Mouse (Mus musculus): ENCODE data around the gene Gsap. TPM values are rescaled to one million over a fixed set of nuclear protein-coding genes. Genes with fewer than 3 reads are reported as not detected.
"Not testable (repeated sequence)": the region's sequence is repeated elsewhere in the genome, so short reads cannot be mapped to it uniquely, and the experiment has no call there.

The Gsap gene
- polyA plus RNA-seq, 1 experiment from 2014 or later = 3.8 TPM

DNA sequence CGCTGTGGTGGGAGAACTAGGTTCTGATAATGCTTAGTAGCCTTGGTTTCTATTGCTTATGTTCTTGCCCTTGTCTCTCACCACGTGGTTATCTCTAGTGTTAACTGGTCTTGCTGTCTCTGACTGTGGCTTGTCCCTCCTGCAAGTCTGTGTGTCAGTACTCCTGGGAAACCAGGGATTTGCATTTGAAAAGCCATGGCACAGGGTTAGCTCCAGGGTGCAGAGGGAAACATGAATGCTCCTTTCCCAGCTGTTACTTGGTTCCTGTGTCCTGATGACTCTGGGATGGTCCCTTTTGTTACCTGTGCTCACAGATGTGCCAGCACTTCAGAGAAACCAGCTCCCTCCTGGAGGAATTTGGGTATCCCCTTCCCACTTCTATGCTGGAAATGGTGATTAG, 3.0 kb upstream of the Gsap start:
- not testable (repeated sequence) for H3K9ac ChIP-seq (replicated peaks); H3K4me2 ChIP-seq; H3K4me3 ChIP-seq (replicated peaks); H3K36me3 ChIP-seq; H3K9me3 ChIP-seq; H3K27ac ChIP-seq; ATAC-seq (ENCODE audit: insufficient number of reproducible peaks, insufficient read depth, low FRiP score, low TSS enrichment, low read depth)
- Histone ChIP-seq H3K27me3 (peaks cover 10% of the 10 kb centered on the region; the same call in 1 of the 2 replicates), H3K4me1 (replicated peaks) (peaks cover 12% of the 10 kb centered on the region)
- 59% methylated on average over 2 of the region's 2 CpGs for WGBS

DNA sequence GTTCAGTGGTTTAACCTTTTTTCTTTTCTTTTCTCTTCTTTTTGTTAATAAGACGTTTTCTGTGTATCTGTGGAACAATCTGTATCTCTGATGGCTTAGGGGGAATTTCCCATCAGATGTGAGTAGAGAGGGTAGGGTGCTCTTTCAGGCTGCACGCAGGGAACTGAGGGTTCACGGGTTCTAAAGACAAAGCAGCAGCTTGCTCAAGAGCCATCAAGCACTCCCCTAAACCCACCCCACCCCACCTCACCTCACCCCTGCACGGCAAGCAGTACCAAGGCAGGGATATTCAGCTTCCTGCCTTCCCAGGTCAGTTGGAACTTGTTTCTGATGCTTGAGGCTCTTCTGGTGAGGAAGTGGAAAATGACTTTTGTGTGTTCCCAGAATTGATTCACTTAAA, 766 bp downstream of the Gsap start:
- Histone ChIP-seq H3K4me2 (peak overlapping the region; percentile 89), H3K9ac (replicated peaks) (no peak overlapping the region; the same call in 1 of the 2 replicates), H3K4me1 (replicated peaks) (peaks cover 13% of the 10 kb centered on the region), H3K27me3 (peaks cover 10% of the 10 kb centered on the region; the same call in 1 of the 2 replicates), H3K9me3 (no peaks in the 10 kb centered on the region), H3K36me3 (no peaks in the 10 kb centered on the region), H3K27ac (no peak overlapping the region), H3K4me3 (replicated peaks) (peak overlapping the region; percentile 55)
- no peak for ATAC-seq (ENCODE audit: insufficient number of reproducible peaks, insufficient read depth, low FRiP score, low TSS enrichment, low read depth)
- WGBS = 22% methylated on average over 4 of the region's 4 CpGs

DNA sequence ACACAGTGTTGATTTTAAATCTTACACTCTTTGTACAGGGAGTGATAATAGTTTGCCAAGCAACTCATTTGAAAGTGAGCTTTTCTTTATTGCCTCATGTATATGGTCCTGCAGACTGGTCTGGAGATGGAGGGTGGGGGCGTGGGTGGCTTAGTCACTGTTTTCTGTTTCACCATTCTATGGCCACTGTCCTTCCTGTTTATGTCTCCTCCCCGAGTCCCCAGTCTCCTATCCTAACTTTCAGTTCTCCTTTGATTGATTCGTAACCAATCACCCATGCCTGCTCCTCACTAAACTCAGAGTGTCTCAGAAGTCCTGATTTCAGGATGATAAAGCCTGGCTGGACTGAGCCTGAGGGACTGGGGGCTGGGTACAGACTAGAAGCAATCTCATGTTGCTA, 2.4 kb downstream of the Gsap start:
- Histone ChIP-seq H3K4me1 (replicated peaks) (peaks cover 13% of the 10 kb centered on the region), H3K27ac (no peak overlapping the region), H3K9me3 (peaks cover 12% of the 10 kb centered on the region), H3K4me2 (no peak overlapping the region), H3K9ac (replicated peaks) (no peak overlapping the region), H3K36me3 (no peaks in the 10 kb centered on the region), H3K4me3 (replicated peaks) (no peak overlapping the region), H3K27me3 (peaks cover 10% of the 10 kb centered on the region; the same call in 1 of the 2 replicates)
- WGBS = 15% methylated on average over 3 of the region's 3 CpGs
- no peak for ATAC-seq (ENCODE audit: insufficient number of reproducible peaks, insufficient read depth, low FRiP score, low TSS enrichment, low read depth)

DNA sequence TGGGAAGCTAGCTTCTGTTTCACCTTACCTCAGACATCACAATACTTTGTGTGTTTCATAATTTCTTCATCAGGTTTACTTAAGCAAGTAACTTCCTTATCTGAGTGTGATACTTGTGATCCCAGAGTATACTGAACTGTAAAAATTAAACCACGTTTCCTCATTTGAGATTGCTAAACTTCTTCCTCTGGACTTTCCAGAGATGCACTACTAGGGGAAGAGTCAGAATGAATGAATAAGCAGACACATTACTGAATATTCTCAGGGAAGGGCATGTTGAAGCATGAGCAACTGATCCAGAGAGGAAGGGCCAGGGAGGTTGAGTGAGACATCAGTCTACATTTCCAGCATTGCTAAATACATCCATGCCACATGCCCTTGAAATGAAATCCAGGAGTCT, 3.0 kb downstream of the Gsap start:
- 64% methylated on average over 1 of the region's 1 CpGs for WGBS
- Histone ChIP-seq H3K27me3 (peaks cover 10% of the 10 kb centered on the region; the same call in 1 of the 2 replicates), H3K4me2 (no peak overlapping the region), H3K4me1 (replicated peaks) (peaks cover 13% of the 10 kb centered on the region), H3K4me3 (replicated peaks) (no peak overlapping the region), H3K9me3 (peaks cover 14% of the 10 kb centered on the region), H3K36me3 (no peaks in the 10 kb centered on the region), H3K27ac (no peak overlapping the region), H3K9ac (replicated peaks) (no peak overlapping the region)
- no peak for ATAC-seq (ENCODE audit: insufficient number of reproducible peaks, insufficient read depth, low FRiP score, low TSS enrichment, low read depth)

DNA sequence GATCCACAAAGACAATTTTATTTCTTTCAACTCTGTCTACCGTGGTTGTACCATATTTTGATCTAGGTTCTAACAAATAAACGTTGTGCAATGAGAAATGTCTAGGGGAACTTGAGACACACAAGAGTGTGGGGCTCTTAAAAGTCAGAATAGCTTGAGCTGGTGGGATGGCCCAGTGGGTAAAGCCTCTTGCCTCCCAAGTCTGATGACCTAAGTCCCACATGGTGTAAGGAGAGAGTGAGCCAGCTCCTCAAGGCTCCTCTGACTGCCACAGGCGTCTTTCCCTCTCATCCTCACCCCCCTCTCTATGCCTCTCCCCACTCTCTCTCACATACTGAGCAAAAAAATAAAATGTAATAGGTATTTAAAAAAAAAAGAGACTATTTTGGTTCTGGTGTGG, 3.4 kb downstream of the Gsap start:
- Histone ChIP-seq H3K27ac (no peak overlapping the region), H3K27me3 (peaks cover 10% of the 10 kb centered on the region; the same call in 1 of the 2 replicates), H3K36me3 (no peaks in the 10 kb centered on the region), H3K4me3 (replicated peaks) (no peak overlapping the region), H3K4me2 (no peak overlapping the region), H3K4me1 (replicated peaks) (peaks cover 13% of the 10 kb centered on the region), H3K9ac (replicated peaks) (no peak overlapping the region), H3K9me3 (peaks cover 14% of the 10 kb centered on the region)
- no peak for ATAC-seq (ENCODE audit: insufficient number of reproducible peaks, insufficient read depth, low FRiP score, low TSS enrichment, low read depth)
- 78% methylated on average over 3 of the region's 3 CpGs for WGBS

DNA sequence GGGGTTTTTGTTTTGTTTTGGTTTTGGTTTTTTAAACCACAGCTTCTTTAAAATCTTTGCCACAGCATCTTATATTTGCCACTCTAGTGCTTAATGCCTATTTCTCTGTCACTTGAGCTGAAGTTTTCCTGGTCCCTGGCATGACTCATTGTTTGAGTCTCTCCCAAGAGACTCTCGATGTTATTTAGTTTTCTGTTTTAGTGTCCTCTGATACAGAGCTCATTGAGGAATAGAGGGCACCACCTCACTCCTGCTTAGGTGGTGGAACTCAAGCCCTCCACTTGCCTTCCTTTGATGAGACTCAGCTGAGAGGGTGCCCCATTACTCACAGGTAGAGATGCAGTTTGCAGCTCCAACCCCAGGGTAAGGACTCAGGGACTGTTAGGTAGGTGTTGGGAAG, 17.4 kb downstream of the Gsap start:
- no peak overlapping the region for H3K9ac ChIP-seq (replicated peaks)
- no peaks in the 10 kb centered on the region for H3K36me3 ChIP-seq
- H3K27me3 ChIP-seq = no peaks in the 10 kb centered on the region
- no peak overlapping the region for H3K27ac ChIP-seq
- no peaks in the 10 kb centered on the region for H3K4me1 ChIP-seq (replicated peaks)
- H3K9me3 ChIP-seq = no peaks in the 10 kb centered on the region
- WGBS = 79% methylated on average over 1 of the region's 1 CpGs
- no peak for ATAC-seq (ENCODE audit: insufficient number of reproducible peaks, insufficient read depth, low FRiP score, low TSS enrichment, low read depth)
- no peak overlapping the region for H3K4me3 ChIP-seq (replicated peaks)
- no peak overlapping the region for H3K4me2 ChIP-seq

DNA sequence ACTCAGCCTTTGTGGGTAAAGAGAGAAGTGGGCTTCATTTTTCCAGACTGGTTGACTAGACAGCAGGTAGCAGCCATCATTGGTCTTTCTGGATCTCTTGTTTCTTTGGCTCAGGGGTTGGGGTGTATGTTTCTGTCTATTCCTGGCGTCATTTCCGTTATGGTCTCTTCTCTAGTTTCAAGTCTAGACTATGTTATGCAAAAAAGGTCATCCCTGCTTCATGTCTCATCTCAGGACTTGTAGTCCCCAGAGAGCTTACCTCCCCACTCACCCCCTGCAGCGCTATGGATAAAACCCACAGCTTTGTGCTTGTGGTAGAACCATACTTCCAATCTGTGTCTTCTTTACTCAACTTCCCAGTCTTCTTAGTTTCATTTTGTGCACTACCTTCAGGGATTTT, 18.1 kb downstream of the Gsap start:
- WGBS = 86% methylated on average over 3 of the region's 3 CpGs

DNA sequence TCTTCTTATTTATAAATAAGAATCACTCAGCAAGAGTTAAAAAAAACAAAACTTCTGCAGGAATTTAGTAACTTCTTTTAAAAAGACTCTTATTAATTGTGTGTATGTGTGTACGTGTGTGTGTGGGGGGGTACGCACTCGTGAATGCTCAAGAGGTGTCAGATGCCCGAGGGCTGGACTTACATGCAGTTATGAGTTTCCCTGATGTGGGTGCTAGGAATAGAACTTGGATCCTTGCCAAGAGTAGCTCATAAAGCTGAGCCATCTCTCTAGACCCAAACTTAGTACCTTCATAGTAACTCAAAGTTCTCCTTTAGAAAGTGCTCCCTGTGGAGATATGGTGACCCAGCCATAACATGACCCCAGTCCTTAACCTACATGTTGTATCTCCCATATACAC, 20.0 kb downstream of the Gsap start:
- 55% methylated on average over 4 of the region's 4 CpGs for WGBS
- Histone ChIP-seq H3K4me1 (replicated peaks) (0 out of 2 replicates have a peak, but pooled peaks cover 4% of the 10 kb centered on the region), H3K9ac (replicated peaks) (no peak overlapping the region), H3K27ac (no peak overlapping the region), H3K36me3 (no peaks in the 10 kb centered on the region), H3K4me2 (no peak overlapping the region), H3K27me3 (no peaks in the 10 kb centered on the region), H3K4me3 (replicated peaks) (no peak overlapping the region), H3K9me3 (no peaks in the 10 kb centered on the region)
- no peak for ATAC-seq (ENCODE audit: insufficient number of reproducible peaks, insufficient read depth, low FRiP score, low TSS enrichment, low read depth)

More for the DNA sequence above, 18.1 kb downstream of the Gsap start:
- H3K9me3 ChIP-seq = no peaks in the 10 kb centered on the region
- no peak overlapping the region for H3K9ac ChIP-seq (replicated peaks)
- H3K27ac ChIP-seq = no peak overlapping the region
- H3K36me3 ChIP-seq = no peaks in the 10 kb centered on the region
- no peak overlapping the region for H3K4me2 ChIP-seq
- H3K27me3 ChIP-seq = no peaks in the 10 kb centered on the region
- H3K4me1 ChIP-seq (replicated peaks) = 0 out of 2 replicates have a peak, but pooled peaks cover under 1% of the 10 kb centered on the region
- ATAC-seq (ENCODE audit: insufficient number of reproducible peaks, insufficient read depth, low FRiP score, low TSS enrichment, low read depth) = no peak
- no peak overlapping the region for H3K4me3 ChIP-seq (replicated peaks)

DNA sequence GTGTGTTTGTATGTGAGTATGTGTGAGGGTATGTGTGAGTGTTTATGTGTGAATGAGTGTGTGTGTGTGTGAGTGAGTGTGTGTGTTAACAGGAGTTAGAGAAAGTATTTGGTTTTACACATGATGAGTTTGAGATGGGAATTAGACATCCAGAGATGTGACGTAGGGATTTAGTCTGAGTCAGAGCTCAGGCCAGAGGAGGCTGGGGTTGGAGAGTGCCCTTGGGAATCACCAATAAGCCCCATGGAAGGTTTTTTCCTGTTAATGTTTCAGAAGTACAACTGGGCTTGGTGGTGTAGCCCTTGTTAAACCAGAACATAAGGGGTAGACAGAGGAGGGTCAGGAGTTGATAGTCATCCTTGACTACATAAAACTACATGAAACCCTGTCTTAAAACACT, 25.4 kb downstream of the Gsap start:
- H3K27me3 ChIP-seq = no peaks in the 10 kb centered on the region
- H3K9ac ChIP-seq (replicated peaks) = no peak overlapping the region
- no peak overlapping the region for H3K27ac ChIP-seq
- WGBS = 91% methylated on average over 1 of the region's 1 CpGs
- no peak overlapping the region for H3K4me3 ChIP-seq (replicated peaks)
- no peaks in the 10 kb centered on the region for H3K36me3 ChIP-seq
- no peaks in the 10 kb centered on the region for H3K9me3 ChIP-seq
- H3K4me2 ChIP-seq = no peak overlapping the region
- no peak for ATAC-seq (ENCODE audit: insufficient number of reproducible peaks, insufficient read depth, low FRiP score, low TSS enrichment, low read depth)
- 0 out of 2 replicates have a peak, but pooled peaks cover 4% of the 10 kb centered on the region for H3K4me1 ChIP-seq (replicated peaks)

DNA sequence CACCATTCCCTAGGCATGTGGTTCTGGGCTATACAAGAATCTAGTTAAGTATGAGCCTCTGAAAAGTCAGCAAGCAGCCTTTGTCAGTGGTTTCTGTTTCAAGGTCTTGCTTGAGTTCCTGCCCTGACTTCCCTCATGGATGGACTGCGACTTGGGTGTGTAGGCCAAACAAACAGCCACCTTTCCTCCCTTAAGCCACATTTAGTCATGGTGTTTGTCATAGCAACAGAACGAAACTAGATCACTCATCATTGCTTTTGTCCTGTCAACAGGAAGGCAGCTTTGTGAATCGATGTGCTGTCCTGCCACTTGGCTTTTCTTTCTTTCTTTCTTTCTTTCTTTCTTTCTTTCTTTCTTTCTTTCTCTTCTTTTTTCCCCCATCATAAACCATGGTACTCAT, 26.9 kb downstream of the Gsap start:
- Histone ChIP-seq H3K9me3 (no peaks in the 10 kb centered on the region), H3K27ac (no peak overlapping the region), H3K4me1 (replicated peaks) (0 out of 2 replicates have a peak, but pooled peaks cover 4% of the 10 kb centered on the region), H3K4me2 (no peak overlapping the region), H3K27me3 (no peaks in the 10 kb centered on the region), H3K36me3 (no peaks in the 10 kb centered on the region), H3K9ac (replicated peaks) (no peak overlapping the region), H3K4me3 (replicated peaks) (no peak overlapping the region)
- ATAC-seq (ENCODE audit: insufficient number of reproducible peaks, insufficient read depth, low FRiP score, low TSS enrichment, low read depth) = no peak
- WGBS = 93% methylated on average over 3 of the region's 3 CpGs

DNA sequence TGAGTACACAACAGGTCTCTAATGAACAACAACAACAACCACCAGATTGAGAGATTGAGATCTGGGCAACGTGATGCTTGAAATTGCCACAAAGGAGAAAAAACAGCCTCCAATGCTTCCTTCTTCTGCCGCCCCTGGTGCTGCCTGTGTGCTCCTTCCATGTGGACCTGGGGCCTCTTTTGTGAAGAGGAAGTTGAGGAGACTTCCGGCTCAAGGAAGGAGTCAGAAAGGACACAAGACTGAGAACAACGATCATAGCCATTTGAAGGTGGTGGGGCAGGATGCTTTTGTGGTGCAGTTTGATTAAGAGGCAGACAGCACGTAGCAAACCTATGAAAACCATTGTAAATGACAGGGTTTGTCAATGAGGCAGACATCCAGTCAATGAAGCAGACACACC, 27.7 kb downstream of the Gsap start:
- ATAC-seq (ENCODE audit: insufficient number of reproducible peaks, insufficient read depth, low FRiP score, low TSS enrichment, low read depth) = no peak
- H3K9ac ChIP-seq (replicated peaks) = no peak overlapping the region
- no peaks in the 10 kb centered on the region for H3K36me3 ChIP-seq
- 91% methylated on average over 5 of the region's 5 CpGs for WGBS
- no peak overlapping the region for H3K4me2 ChIP-seq
- 0 out of 2 replicates have a peak, but pooled peaks cover 4% of the 10 kb centered on the region for H3K4me1 ChIP-seq (replicated peaks)
- no peaks in the 10 kb centered on the region for H3K27me3 ChIP-seq
- H3K9me3 ChIP-seq = no peaks in the 10 kb centered on the region
- H3K27ac ChIP-seq = no peak overlapping the region
- H3K4me3 ChIP-seq (replicated peaks) = no peak overlapping the region
